Mouse (Mus musculus) liver, embryonic 14.5 days (tissue): ENCODE measurements around the gene C530008M17Rik.

Experiments used
- CTCF ChIP-seq: IDR thresholded peaks from 2 replicates; pipeline ENCODE4 v1.5.1; 2016; ENCODE audit warnings: antibody characterized with exemption, low read depth, control low read depth
- EP300 ChIP-seq: IDR thresholded peaks from 2 replicates; pipeline ENCODE4 v1.6.1; 2016; ENCODE audit warnings: antibody characterized with exemption, low read depth

DNA sequence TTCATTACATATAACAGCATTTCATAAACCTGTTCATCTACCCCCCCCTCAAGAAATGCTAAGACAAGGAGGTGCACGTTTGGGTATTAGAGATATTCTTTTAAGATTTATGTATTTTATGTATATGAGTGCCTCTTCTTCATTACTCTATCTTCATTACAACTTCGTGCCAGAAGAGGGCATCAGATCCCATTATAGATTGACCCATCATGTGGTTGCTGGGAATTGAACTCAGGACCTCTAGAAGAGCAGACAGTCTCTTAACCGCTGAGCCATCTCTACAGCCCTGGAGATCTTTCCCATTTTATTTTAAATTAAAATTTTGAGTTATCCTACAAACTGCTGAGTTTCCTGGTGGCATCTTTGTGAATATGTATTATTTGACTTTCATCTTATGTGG lies 112.7 kb downstream of the C530008M17Rik start:
- TF ChIP-seq CTCF, result 0 out of 2 replicates have a peak, but pooled peaks have one; percentile 11
- TF ChIP-seq EP300, result no peak
